Comparison of ENCODE assay signal across 17 mouse cellular contexts in the genomic region with DNA sequence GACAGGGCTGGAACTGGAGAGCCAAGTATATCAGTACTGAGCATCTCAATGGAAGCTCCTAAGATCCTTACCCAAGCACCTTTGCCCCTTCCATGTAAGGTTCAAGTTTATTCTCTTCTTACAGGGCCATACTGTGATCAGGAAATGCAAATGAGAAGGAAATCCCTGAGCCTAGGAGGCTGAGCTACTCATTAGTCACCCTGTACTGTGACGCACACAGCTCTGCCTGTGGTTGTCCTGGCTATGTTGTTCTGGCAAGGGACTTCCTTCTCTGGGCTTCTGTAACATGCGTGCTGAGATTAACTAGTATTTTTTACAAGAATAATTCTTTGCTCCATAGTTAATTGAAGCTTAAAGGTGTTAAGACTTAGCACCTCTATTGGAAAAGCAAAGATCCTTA. TPM values are rescaled to one million over a fixed set of nuclear protein-coding genes. Genes with fewer than 3 reads are reported as not detected.
"Had no signal": no experiment of that assay in that cellular context is flagged by ENCODE, and none has a peak within 500 bp of the region (broad histone marks: within the 10 kb centered on the region; RNA-seq: fewer than 3 reads in every experiment).

No protein-coding gene starts in this region.

- DNase-seq: kidney, adult 9 months; kidney, postnatal 36 days; liver; liver, embryonic 13.5 days; liver, postnatal 0 days; right cerebral cortex, postnatal 14 days; thymus, adult 18-20 months; thymus, postnatal 14 days had no signal

- H3K4me1 ChIP-seq: limb, embryonic 12.5 days; liver, embryonic 13.5 days; midbrain, embryonic 13.5 days had no signal

- H3K4me3 ChIP-seq: limb, embryonic 12.5 days; liver, embryonic 13.5 days; midbrain, embryonic 13.5 days had no signal

RNA-seq across cellular contexts. Expression of a gene that starts 17.3 kb away (rescaled TPM):
- total RNA-seq: layer of hippocampus, adult 8-10 months; layer of hippocampus, postnatal 25 days; midbrain, postnatal 0 days had no signal
- polyA plus RNA-seq: kidney, postnatal 0 days; limb, embryonic 12.5 days; liver, embryonic 13.5 days; liver, postnatal 0 days; midbrain, embryonic 13.5 days; midbrain, postnatal 0 days; neural tube, embryonic 14.5 days had no signal

RNA-seq across cellular contexts. Expression of a gene that starts 49.2 kb away (rescaled TPM):
- total RNA-seq: layer of hippocampus, adult 8-10 months; layer of hippocampus, postnatal 25 days; left cerebral cortex, adult 8-10 months; left cerebral cortex, postnatal 36 days; midbrain, postnatal 0 days had no signal
- polyA plus RNA-seq: kidney, postnatal 0 days; limb, embryonic 12.5 days; liver, embryonic 13.5 days; midbrain, embryonic 13.5 days; midbrain, postnatal 0 days; neural tube, embryonic 14.5 days had no signal
